Mouse (Mus musculus) retina, embryonic 14.5 days (tissue): ENCODE data around the gene Fyttd1.

Experiments used
- DNase-seq: peaks from one replicate; pipeline ENCODE4 v3.0.0-alpha.2; 2015; ENCODE audit warnings: low spot score

Gene Fyttd1

GRCm38 (mm10) chr16:32942694-32943093, 65.4 kb downstream of the Fyttd1 start:
- no peak for DNase-seq

- DNase-seq: no peak
Observed at GRCm38 (mm10) chr16:32945379-32945778, 68.1 kb downstream of the Fyttd1 start.

GRCm38 (mm10) chr16:32948016-32948415, 70.7 kb downstream of the Fyttd1 start:
- DNase-seq: no peak

- no peak for DNase-seq
Observed at GRCm38 (mm10) chr16:32948656-32949055, 71.4 kb downstream of the Fyttd1 start.

- DNase-seq: no peak
Observed at GRCm38 (mm10) chr16:32949281-32949680, 72.0 kb downstream of the Fyttd1 start.

- no peak for DNase-seq
Observed at GRCm38 (mm10) chr16:32951074-32951473, 73.8 kb downstream of the Fyttd1 start.

- DNase-seq: no peak
Observed at GRCm38 (mm10) chr16:32953806-32954205, 76.5 kb downstream of the Fyttd1 start.

GRCm38 (mm10) chr16:32954304-32954703, 77.0 kb downstream of the Fyttd1 start:
- DNase-seq: no peak

- no peak for DNase-seq
Observed at GRCm38 (mm10) chr16:32956889-32957288, 79.6 kb downstream of the Fyttd1 start.
